Mouse (Mus musculus): ENCODE measurements around the gene Tmem131.

Tmem131 gene

DNA sequence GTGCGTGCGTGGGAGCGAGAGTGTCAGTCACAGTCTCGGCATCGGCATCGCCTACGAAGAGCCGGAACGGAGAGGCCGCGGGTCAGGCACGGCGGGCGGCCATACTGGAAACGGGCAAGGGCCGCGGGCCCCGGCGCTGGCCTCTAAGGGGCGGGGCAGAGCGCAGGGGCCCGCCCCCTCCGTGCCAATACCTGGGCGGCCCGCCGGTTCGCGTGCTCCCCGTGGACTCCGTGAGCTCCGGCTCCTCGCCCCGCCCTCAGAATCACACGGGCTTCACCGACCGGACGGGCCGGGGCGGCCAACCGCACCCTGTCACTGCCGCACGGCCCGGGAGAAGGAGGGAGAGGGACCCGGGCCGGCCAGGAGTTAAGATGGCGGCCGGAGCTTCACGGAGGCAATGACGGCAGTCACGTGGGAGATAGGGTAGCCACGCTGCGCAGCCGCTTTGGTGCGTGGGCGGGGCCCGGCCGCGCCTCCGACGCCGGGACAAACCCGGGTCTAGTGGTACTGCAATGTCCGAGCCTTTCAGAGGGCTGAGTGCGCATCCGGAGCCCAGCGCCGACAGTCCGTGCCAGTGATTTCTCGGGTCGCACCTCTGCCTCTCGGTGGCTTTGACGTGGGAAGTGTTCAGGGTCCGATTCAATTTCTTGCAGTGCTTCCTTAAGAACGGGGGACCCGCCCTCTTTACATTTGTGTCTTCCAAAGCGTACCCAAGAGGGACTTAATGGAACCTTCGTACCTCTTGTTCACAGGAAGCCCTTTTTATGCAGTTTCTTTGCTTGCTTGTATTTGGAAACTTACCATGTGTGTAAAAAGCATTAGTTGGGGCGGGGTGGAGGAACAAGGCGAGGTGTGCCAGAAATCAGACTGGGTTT, 3.7 kb downstream of the Tmem131 start:
- ATAC-seq (ENCODE audit: insufficient number of reproducible peaks, low FRiP score, low TSS enrichment) = peak; percentile 91

DNA sequence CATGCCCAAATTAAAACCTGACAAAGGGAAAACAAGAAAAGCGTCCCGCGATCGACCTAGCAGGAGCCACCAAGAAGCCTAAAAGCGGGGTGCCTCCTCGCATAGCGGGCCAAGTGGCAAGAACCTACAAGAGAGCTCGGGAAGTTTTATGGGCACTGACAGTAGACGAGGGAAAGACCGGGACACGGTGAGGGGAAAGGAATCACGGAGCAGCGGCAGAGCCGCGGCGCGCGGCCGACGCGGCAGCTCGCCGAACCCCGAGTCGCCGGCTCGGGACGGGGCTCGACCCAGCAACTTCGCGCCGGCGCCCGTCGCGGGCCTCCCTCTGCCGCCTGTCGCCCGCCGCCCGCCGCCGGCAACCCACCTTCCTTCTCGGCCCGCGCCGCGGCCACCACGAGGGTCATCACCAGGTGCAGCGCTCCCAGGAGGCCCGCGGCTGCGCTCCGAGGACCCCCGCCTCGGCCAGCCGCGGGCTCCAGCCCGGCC, 4.6 kb downstream of the Tmem131 start:
- ATAC-seq (ENCODE audit: insufficient number of reproducible peaks, low FRiP score, low TSS enrichment) = peak; percentile 26; the same call in 1 of the 2 replicates

DNA sequence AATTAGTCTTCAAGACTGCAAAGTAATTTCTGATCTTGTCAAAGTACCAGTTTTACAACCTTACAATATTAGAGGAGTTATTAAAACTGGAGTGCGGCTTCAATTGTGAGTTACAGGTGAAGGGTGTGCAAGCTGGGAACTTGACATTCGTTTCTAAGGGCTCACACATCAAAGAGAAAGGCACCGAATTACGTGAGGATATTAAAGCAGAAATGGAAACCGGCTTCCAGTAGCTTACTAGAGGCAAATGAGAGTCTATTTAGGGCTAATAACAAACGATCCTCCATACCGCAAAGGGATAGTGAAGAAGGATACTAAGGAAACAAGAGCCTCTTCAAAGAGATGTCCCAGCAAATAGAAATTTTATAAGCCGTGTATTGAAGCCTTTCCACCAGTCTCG, 5.1 kb downstream of the Tmem131 start:
- no peak for ATAC-seq (ENCODE audit: insufficient number of reproducible peaks, low FRiP score, low TSS enrichment)

DNA sequence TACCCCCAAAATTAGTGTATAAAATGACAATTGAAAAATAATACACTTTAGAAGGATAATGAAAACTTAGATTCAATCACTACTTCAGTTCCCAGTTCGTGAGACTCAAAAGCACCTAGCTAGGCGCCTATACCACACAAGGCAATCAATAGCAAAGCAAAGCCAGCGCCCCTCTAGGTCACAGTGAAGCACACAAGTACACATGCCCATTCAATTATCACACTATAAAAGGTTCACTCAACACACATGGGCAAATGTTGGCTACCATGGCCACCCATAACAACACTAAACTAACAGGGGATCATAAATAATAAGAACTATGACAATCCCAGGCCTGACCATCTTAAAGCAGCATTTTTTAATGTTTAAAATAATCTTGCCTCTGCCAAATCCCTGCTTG, 5.8 kb downstream of the Tmem131 start:
- ATAC-seq (ENCODE audit: insufficient number of reproducible peaks, low FRiP score, low TSS enrichment) = no peak

DNA sequence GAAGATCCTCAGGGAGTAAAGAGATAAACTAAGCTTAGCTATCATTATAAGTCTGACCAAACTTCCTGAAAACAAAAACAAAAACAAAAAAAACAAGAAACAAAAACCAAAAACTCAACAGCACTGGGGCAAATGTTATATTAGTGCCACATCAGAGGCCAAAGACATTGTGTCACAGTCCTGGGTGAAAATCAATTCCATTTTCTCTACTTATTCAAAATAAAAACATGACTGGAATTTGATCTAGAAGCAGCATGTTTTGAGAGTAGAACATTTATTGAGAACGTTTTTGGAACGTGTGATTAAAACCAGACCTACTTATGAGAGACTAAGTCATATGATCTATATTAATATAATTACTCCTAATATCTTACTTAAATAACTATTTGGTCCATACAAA, 6.5 kb downstream of the Tmem131 start:
- no peak for ATAC-seq (ENCODE audit: insufficient number of reproducible peaks, low FRiP score, low TSS enrichment)

DNA sequence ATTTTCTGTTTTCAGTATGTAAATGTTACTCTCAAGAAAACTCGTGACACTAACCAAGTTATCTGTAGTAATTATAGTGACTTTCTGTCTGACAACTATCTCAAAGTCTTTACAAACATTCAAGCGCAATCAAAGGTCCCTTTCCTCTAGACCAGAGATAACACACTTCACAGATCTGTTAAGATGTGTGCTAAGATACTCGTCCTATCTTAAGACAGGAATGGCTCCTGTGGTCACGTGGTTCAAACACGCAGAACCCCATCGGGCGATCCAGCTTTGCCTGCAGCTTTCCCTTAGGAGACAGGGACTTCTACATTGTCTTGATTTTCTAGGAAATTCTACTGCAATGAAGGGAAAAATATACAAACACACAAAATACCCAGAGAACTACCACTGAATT, 6.9 kb downstream of the Tmem131 start:
- no peak for ATAC-seq (ENCODE audit: insufficient number of reproducible peaks, low FRiP score, low TSS enrichment)

DNA sequence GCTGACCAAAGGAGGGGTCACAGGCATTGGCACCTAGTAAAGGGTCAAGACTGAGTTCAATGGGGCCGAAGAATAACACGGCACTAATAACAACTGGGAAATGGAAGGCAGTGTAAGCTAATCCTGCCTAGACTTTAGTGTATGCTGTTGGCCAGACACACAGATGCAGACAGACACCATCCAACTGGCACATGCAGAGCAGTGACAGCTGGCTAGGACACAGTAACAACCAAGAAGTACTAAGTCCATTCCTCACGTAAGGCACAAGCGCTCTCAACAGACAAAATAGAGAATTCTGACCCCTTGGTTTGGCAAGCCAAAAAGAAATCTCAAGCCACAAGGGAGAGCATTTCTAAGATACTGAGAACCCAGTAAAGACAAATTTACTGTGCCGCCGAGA, 8.7 kb downstream of the Tmem131 start:
- no peak for ATAC-seq (ENCODE audit: insufficient number of reproducible peaks, low FRiP score, low TSS enrichment)

DNA sequence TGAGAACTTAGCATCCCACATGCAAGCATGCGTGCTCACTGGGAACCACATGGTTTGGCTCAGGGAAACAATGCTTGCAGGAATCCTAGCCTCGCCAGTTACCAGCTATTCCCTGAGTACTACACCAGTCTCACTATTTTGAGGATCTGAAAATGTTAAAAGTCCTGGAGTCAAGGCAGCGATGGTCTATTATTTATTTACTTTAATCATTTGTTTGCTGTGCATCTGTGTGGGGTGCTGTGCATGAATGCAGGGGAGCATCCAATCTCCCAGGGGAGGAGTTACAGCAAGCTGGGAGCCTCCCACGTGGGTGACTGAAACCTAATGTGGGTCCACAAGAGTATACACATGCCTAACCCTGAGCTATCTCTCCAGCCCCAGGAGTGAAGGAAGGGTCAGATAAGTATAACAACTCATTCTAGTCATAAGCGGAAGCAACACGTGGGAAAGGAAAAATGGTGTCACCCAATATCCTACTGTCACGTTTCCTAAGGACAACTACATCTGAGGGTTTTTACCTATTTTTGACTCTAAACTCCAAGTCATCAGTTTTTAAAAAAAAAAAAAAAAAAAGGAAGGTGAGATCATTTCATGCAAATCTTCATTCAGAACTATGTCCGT, 9.4 kb downstream of the Tmem131 start:
- ATAC-seq (ENCODE audit: insufficient number of reproducible peaks, low FRiP score, low TSS enrichment) = no peak

DNA sequence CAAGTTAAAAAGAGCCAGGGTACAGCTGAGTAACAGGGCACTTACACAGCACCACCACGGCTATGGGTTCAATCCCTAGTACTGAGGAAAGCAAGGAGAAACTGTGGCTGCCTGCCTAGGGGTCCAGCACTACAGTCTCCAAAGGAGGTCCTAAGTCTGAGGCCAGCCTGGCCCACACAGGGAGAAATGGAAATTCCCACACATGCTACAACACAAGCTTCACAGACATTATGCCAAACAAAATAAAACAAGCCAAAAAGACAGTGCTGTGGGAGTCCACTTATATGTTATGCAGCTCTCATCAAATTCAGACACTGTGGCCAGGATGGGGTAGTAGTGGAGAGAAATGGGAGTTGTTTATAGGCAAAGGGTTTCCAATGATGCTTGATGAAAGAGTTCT, 11.2 kb downstream of the Tmem131 start:
- ATAC-seq (ENCODE audit: insufficient number of reproducible peaks, low FRiP score, low TSS enrichment) = no peak

DNA sequence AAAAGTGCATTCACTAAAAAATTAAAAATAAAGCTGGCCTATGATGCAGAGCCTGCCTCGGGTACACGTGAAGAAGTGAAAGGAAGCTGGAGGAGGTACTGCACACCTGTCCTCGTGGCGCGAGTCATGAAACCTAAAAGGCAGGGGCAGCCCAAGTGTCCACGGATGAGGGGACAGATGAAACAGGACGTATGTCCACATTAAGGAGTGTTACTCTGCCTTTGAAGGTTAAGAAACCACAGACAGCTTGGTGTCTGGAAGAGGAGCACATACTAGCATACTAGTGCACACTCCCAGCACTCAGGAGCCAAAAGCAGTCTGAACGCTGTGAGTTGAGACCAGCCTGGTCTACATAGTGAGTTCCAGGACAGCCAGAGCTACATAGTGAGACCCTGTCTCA, 12.6 kb downstream of the Tmem131 start:
- no peak for ATAC-seq (ENCODE audit: insufficient number of reproducible peaks, low FRiP score, low TSS enrichment)

DNA sequence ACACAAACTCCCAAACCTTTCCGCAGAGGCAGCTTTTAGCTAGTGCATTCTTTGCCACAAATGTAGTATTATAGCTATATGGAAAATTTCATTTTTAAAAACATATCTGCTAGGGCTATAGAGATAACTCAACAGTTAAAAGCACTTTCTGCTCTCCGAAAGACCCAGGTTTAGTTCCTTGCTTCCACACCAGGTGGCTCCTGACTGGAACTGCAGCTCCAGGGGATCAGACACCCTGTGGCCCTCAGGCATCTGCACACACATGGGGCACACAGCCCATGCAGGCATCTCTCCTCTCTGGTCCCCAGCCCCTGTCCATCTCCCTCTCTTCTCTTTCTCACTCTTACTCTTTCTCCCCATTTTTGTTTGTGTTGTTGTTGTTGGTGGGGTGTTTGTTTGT, 13.5 kb downstream of the Tmem131 start:
- ATAC-seq (ENCODE audit: insufficient number of reproducible peaks, low FRiP score, low TSS enrichment) = no peak

DNA sequence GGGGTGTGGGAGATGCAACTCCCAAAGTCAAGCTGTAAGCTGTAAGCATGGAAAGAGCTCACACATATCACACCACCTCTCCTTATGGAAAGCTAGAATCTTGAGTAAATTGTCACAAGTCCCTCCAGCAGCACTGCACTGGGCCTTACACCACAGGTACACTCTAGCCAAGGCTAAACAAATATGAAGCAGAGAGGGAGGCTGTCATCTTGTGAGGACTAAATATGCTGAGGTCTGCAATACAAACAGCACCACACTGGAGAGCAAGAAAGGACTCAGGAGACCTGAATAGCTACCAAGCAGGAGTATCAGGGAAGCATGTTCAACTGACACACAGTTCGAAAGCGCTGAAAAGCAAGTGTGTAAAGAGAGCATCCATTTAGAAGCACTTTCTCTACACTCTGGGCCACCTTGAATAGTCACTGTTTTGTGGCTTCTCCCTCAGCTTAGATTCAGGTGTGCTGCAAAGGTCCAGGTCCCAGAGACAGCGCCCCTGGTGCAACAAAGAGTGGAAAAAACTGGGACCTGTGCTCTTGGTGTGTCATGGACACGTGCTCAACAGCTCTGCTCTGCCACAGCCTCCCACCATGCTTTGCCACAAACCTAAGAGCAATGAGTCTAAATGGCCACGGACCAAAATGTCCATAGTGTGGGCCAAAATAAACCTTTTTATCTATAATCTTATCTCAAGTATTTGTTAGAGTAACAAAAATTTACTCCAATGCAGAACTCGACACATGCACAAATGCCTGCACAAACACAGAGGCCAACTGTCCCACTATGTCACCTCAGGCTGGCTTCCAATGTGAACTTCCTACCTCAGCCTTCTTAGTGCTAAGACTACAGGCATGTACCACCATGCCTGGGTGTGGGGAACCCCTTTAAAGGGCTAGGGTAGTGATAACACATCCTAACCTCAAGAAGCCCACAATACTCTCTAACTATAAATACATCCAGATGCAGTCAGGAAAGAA, 14.8 kb downstream of the Tmem131 start:
- ATAC-seq (ENCODE audit: insufficient number of reproducible peaks, low FRiP score, low TSS enrichment) = no peak

DNA sequence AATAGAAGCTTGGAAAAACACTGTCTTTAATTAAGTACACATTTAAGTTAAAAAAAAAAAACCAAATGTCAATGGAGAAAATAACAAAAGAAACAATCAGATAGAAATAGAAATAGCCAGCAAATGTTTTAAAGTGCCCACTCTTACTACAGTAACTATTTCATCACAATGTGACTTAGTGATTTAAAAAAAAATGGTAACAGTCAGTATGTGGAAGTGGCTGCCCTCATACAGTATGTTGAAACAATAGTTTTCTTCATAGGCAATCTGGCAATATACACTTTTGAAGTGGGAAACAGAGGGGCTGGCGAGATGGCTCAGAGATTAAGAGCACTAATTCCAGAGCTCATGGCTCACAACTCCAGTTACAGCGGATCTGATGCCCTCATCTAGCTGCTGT, 15.9 kb downstream of the Tmem131 start:
- no peak for ATAC-seq (ENCODE audit: insufficient number of reproducible peaks, low FRiP score, low TSS enrichment)

DNA sequence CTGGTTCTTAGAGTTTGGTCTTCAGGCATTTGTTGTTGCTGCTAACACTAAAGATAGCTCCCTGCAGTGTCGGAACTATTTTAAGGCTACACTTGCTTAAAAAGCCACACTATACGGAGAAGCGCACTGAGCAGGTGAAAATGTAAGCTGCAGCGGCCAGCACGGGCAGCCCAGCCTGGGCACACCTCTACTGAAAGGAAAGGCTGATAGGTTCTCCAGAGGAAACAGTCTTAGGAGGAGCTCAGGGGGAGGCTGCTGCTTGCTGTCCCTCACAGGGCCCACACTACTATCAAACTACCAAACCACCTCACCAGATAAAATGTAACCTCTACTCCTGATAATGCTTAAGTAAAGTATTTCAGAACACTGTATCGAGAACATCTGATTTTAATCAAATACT, 16.7 kb downstream of the Tmem131 start:
- ATAC-seq (ENCODE audit: insufficient number of reproducible peaks, low FRiP score, low TSS enrichment) = no peak

DNA sequence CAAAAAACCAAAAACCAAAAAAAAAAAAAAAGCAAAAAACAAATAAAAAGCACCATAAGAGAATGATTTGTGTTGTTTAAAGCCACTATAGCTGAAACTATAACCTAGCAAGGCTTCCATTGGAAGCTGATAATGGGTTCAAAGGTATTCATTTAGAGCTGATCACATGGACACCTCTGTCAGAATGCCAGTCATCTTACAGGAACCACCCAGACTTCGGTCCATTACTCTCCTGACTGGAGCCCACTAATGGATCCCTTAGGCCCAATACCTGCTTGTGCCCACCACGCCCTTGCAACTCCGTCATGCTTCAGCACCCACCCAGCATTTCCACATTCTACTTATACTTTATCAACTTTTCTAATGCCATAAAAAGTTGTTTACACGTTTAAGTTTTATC, 17.2 kb downstream of the Tmem131 start:
- ATAC-seq (ENCODE audit: insufficient number of reproducible peaks, low FRiP score, low TSS enrichment) = no peak

DNA sequence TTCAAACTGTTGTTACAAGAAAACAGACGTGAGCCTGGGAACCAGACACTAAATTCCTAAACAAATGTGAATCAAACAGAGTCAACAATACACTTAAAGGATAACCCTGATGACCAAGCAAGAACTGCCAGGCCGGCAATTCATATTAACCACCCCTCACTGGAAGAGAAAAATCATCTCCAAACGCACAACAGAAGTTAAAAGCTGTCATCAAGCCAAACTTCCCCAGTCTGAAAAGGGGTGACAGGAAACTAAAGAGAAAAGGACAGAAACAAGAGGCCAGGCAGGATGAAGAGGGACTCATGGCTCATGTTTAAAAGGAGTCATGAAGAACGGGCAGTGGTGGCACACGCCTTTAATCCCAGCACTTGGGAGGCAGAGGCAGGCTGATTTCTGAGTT, 17.7 kb downstream of the Tmem131 start:
- no peak for ATAC-seq (ENCODE audit: insufficient number of reproducible peaks, low FRiP score, low TSS enrichment)

DNA sequence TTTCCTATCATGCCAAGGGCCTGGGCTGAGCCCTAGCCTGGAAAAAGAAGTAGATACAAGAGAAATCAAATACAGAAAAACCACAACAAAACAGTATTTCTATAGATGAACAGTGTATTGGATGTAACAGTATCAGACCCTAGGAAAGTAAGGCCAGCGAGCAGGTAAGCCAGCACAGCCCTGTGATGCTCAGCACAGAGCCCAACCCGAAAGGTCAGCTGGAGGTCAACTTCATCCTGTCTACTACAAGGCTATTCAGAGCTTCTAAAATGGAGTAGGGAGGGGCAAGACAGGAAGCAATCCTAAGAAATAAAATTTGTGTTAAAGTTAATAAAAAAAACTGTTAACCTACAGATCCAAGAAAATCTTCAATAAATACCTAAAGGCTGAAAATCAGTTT, 18.6 kb downstream of the Tmem131 start:
- no peak for ATAC-seq (ENCODE audit: insufficient number of reproducible peaks, low FRiP score, low TSS enrichment)

DNA sequence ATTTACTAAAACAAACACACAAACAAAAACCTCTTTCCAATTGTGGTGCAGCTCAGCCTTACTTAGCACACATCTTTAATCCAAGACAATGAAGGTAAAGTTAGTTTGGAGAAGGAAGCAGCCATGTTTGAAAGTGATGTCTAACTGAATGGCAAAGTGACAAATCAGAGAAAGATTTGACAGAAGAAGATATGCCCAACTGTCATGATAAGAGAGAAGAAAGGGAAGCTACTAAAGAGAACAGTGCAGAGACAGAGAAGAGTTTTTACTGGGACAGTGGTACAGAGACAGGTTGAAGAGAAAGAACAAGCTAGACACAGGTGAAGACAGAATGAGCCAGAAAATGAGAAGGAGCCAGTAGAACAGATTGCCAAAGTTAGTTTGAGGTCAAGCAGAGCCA, 19.6 kb downstream of the Tmem131 start:
- no peak for ATAC-seq (ENCODE audit: insufficient number of reproducible peaks, low FRiP score, low TSS enrichment)

DNA sequence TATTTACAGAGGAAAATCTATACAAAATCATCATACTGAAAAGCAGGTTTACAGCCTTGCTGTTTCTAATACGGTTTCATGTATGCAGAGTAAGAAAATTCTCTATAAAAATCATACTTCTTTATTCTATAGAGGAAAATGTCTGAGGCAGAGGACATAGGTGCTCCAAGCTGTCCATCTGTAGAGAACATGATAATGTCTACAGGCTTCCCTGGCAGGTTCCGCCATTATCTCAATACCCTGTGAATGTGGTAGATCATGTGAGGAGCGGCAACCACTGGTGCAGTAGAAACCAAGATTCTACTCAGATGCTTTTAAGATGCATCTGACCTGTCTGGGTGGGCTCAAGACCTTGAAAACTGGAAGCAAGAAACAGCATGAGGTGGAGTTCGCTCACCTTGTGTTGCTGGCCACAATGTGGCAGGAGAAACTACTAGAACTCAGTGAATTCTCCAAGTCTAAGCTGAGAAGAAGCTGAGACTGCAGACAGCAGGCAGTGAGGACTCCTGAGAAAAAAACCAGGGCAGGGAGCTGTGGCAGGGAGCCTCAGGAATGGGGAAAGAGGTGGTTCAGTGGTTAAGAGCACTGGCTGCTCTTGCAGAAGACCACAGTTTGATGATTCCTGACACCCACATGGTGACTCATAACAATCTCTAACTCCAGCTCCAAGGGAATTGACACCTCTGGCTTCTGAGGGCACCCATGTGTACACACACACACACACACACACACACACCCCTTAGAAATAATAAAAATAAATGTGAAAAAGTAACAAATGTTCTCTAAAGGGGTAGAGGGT, 20.6 kb downstream of the Tmem131 start:
- ATAC-seq (ENCODE audit: insufficient number of reproducible peaks, low FRiP score, low TSS enrichment) = no peak

Data from cerebellum, adult (tissue).